Mouse (Mus musculus): ENCODE data around the gene Olfr455.

Gene Olfr455

GRCm38 (mm10) chr6:42489731-42490130 lies 57.7 kb downstream of the Olfr455 start:
- in situ Hi-C loops (cut with MboI, MseI), result no loop called here

- in situ Hi-C loops (cut with MboI, MseI), result no loop called here
Measured at GRCm38 (mm10) chr6:42487114-42487513, 60.3 kb downstream of the Olfr455 start, which contains the start of gene Olfr456. Olfr456 (minus strand) TSS chr6:42487214.

All from regulatory T cell (primary cell).